Mouse (Mus musculus): ENCODE measurements around the gene Map4k5. TPM values are rescaled to one million over a fixed set of nuclear protein-coding genes. Genes with fewer than 3 reads are reported as not detected.

Map4k5 gene
- polyA plus RNA-seq, 1 experiment from 2014 or later = 32.7 TPM

MicroRNA genes within 50 kb of the gene (microRNA counts, 519-probe panel; counts per million panel counts)
- 31.2 counts per million for microRNA mmu-miR-681

Small RNAs within 50 kb of the gene (microRNA-seq; reads per million reads assigned to microRNA genes)
- gene Mir681 (ENCODE audit: insufficient number of aligned reads) = not detected

Other genes starting within 250 kb of the Map4k5 start
- gene Sos2, start 211.3 kb downstream of the Map4k5 start, polyA plus RNA-seq (2014; fragmentation: Nextera tagmentation; extraction: Ambion mirVana) = 13.1 and 13.3 TPM in 2 replicates
- 16.3 TPM in 2 replicates for gene L2hgdh, start 168.3 kb downstream of the Map4k5 start, polyA plus RNA-seq (2014; fragmentation: Nextera tagmentation; extraction: Ambion mirVana)
- 18.9 and 23.6 TPM in 2 replicates for gene Atp5s, start 168.2 kb downstream of the Map4k5 start, polyA plus RNA-seq (2014; fragmentation: Nextera tagmentation; extraction: Ambion mirVana)
- gene Cdkl1, start 101.9 kb downstream of the Map4k5 start, polyA plus RNA-seq (2014; fragmentation: Nextera tagmentation; extraction: Ambion mirVana) = 0.31 and 0.81 TPM in 2 replicates
- gene Atl1, start 586 bp downstream of the Map4k5 start, polyA plus RNA-seq (2014; fragmentation: Nextera tagmentation; extraction: Ambion mirVana) = 29.8 and 32.4 TPM in 2 replicates
- gene Sav1, start 93.8 kb upstream of the Map4k5 start, polyA plus RNA-seq (2014; fragmentation: Nextera tagmentation; extraction: Ambion mirVana) = 9.7 and 10.2 TPM in 2 replicates
- 13.0 and 13.3 TPM in 2 replicates for gene Nin, start 220.5 kb upstream of the Map4k5 start, polyA plus RNA-seq (2014; fragmentation: Nextera tagmentation; extraction: Ambion mirVana)